Mouse (Mus musculus) left cerebral cortex, postnatal 4 days (tissue): ENCODE data around the gene Spi1. TPM values are rescaled to one million over a fixed set of nuclear protein-coding genes. Genes with fewer than 3 reads are reported as not detected.
A peak's percentile ranks its signal among the peaks of the same experiment; 100 is the strongest.

Source experiments
- DNase-seq: peaks from one replicate; pipeline ENCODE4 v3.0.0-alpha.2; 2022
- intact Hi-C: fragments of 180-260 bp; cut with DNase I; formaldehyde crosslinking; loops from one replicate; pipeline ENCODE4 v1.15.1; 2025
- total RNA-seq, 2 experiments: library from RNA; stranded (reverse); gene quantifications; 2 replicates each; pipeline ENCODE4 v1.2.3; 2021

The Spi1 gene
- total RNA-seq, 2 experiments from 2014 or later: 3.0 to 3.2 TPM

DNA sequence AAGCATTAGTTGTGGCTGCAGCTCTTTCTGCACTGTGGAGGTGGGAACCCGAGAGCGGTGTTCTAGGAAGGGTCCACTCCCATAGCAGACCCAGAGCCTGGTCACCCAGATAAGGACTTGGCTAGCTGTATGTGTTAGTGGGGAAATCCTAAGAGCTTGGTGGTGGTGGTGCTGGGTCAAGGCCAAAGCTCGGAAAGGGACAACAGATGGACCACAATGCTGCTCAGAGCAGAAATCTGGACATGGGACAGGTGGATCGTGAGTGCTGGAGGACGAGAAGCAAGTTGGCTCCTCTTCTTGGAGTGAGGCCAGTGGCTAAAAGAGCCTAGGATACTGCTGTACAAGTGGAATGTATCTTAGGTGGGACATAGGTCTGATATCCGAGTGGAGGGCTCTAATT, 37.4 kb downstream of the Spi1 start:
- DNase-seq: peak; percentile 73
- intact Hi-C loops: no loop called here

- intact Hi-C loops: no loop called here
- DNase-seq: no peak
Observed at GRCm38 (mm10) chr2:91120261-91120671, 38.1 kb downstream of the Spi1 start.

DNA sequence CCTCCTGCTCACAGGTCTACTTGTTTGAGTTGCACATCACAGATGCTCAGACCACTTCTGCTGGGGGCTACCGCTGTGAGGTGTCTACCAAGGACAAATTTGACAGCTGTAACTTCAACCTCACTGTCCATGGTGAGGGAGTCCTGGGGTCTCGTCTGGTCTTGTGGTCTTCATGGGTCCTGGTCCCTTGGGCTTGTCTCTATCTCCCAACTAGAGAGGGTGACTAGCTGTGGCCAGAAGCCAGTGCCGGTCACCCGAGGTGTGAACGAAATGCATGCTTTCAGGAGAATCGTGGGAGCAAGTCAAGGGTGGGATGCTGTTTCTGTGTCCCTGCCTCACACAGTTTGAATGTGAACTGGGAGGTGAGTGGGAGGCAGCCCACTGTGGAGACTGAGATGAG, 38.8 kb downstream of the Spi1 start:
- DNase-seq: no peak

GRCm38 (mm10) chr2:91121497-91121896, 39.3 kb downstream of the Spi1 start:
- intact Hi-C loops: no loop called here
- DNase-seq: no peak

More for the DNA sequence above, 38.8 kb downstream of the Spi1 start:
- intact Hi-C loops: no loop called here

GRCm38 (mm10) chr2:91123521-91123920, 41.3 kb downstream of the Spi1 start:
- DNase-seq: no peak
- intact Hi-C loops: no loop called here

DNA sequence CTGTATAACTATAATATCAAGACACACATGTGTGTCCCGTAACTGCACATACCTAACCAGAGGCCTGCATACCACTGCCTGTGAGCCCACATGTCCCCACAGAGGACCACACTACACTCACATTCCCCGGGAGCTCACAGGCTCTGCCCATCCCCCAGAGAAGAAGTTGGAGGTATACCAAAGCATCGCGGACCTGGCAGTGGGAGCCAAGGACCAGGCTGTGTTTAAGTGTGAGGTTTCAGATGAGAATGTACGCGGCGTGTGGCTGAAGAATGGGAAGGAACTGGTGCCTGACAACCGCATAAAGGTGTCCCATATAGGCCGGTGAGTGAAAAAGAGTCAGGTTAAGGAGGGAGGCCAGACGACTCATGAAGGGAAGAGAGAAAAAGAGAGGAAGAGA, 42.9 kb downstream of the Spi1 start:
- intact Hi-C loops: no loop called here
- no peak for DNase-seq

DNA sequence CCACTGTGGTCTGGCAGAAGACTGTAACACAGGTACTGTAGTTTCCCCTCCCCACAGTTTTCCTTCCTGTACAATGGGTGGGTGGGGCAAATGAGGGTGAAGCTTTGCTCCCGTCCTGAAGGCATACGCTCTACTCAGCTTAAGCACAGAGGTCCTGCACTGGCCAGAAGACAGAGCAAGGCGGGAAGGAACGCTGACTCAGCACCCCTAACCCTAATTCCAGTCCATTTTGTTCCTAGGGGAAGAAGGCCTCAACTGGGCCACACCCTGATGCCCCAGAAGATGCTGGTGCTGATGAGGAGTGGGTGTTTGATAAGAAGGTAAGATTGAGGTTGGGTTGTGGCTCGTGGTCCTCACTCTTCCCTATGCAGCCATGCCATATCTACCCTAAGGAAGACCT, 46.6 kb downstream of the Spi1 start:
- intact Hi-C loops: no loop called here
- no peak for DNase-seq

DNA sequence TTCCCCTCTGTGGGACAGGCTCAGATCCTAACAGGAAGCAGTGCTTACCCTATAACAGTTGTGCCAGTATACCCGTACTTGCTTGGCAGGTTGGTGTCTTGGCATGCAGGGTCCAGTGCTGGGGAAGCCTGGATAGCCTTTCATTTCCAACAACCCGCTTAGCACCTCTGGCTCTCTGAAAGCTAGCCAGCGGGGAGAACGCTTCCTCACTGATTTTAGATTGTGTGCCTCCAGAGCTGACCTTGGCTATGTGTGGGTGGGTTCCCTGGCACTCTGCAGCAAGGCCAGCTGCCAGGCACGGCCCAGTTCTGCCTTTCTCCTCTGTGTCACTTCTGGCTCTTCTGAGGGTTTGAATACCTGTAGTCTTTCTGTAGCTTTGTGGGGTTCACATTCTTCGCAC, 47.9 kb downstream of the Spi1 start:
- no peak for DNase-seq
- intact Hi-C loops: no loop called here

DNA sequence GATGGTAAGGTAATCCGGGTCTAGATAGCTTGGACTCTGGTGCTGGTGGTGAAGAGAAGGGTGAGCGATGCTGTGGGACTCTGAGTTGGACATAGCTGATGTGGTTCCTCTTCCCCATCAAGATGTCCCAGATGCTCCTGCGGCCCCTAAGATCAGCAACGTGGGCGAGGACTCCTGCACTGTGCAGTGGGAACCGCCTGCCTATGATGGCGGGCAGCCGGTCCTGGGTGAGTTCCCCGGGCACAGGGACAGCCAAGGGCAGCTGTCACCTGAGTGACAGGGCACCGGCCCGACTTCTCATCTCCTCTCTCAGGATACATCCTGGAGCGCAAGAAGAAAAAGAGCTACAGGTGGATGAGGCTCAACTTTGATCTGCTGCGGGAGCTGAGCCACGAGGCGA, 49.1 kb downstream of the Spi1 start:
- intact Hi-C loops: no loop called here
- DNase-seq: no peak

DNA sequence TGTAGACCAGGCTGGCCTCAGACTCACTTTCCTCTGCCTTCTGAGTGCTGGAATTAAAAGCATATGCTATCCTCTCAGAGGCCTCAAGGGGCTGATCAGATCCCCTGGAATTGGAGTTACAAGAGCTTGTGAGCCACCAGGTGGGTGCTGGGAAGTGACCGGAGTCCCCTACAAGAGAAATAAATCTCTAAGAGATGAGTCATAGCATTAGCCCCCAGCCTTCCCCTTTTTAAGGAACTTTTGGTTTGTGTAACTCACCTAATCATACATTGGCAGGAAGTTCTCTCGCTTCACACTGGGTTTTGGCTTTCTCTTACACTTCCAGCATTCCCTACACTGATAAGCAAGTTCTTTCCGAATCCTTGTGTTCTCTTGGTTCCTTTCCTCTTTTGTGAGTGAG, 49.8 kb downstream of the Spi1 start:
- no peak for DNase-seq

GRCm38 (mm10) chr2:91136513-91137412, 54.6 kb downstream of the Spi1 start:
- intact Hi-C loops: no loop called here
- no peak for DNase-seq

More for the DNA sequence above, 49.8 kb downstream of the Spi1 start:
- intact Hi-C loops: no loop called here

- intact Hi-C loops: no loop called here
- no peak for DNase-seq
Observed at GRCm38 (mm10) chr2:91137481-91137880, 55.3 kb downstream of the Spi1 start.

GRCm38 (mm10) chr2:91139311-91139710, 57.1 kb downstream of the Spi1 start:
- intact Hi-C loops: no loop called here
- no peak for DNase-seq

- DNase-seq: no peak
- intact Hi-C loops: no loop called here
Observed at GRCm38 (mm10) chr2:91139764-91140163, 57.6 kb downstream of the Spi1 start.

DNA sequence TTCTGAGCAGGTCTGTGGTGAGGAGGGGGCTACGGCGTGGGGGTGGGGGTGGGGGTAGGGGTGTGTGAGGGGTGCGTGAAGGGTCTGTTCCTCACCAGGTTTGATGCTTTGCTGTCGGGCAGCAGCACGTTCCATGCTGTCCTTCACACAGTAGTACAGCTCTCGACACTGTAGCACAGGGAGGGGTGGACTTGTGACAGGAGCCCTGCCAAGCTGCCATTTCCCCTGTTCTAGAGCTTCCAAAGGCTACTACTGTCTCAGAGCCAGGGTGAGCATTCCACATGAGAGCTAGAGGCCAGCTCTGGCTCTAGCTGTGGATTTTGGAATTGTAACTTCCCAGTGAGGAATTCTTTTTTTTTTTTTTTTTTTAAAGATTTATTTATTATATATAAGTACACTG, 60.7 kb downstream of the Spi1 start:
- DNase-seq: no peak
- intact Hi-C loops: no loop called here

- no peak for DNase-seq
- intact Hi-C loops: no loop called here
Observed at GRCm38 (mm10) chr2:91143401-91143800, 61.2 kb downstream of the Spi1 start.

DNA sequence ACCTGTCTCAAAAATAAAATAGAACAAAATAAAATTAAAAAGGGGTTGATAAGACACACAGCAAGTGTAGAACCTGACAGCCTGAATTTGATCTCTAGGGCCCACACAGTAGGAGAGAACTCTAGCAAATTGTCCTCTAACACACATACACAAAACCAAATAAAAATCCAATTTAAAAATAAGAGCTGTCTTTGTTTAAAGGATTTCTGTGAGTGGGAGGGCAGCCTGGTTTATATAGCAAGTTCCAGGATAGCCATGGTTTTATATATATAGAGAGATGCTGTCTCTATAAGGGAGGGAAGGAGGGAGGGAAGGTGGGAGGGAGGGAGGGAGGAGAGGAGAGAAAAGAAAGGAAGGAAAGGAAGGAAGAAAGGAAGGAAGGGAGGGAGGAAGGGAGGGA, 65.9 kb downstream of the Spi1 start:
- intact Hi-C loops: no loop called here
- no peak for DNase-seq

- no peak for DNase-seq
- intact Hi-C loops: loop anchor here (10.0 kb wide), 1 partner anchor 447 kb away; no protein-coding TSS in a partner anchor
Observed at GRCm38 (mm10) chr2:91151331-91151730, 69.1 kb downstream of the Spi1 start.

DNA sequence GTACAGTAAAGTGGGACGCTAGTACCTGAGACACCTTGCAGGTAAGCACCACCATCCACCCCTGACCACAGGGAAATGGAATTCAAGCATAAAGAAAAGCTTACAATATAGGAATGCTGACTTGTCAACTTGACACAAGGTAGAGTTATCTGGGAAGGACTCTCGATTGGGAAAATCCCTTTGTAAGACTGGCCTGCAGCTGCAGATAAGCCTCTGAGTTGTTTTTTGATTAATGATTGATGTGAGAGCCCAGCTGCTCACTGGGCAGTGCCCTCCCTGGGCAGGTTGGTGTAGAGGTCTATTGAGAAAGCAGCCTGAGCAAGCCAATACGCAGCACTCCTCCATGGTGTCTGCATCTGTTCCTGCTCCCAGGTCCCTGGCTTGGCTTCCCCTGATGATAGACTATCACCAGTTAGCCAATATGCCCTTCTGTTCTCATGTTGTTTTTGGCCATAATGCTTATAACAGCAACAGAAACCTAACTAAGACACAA, 70.7 kb downstream of the Spi1 start:
- DNase-seq: no peak
- intact Hi-C loops: loop anchor here (10.0 kb wide), 1 partner anchor 448 kb away; no protein-coding TSS in a partner anchor

- no peak for DNase-seq
- intact Hi-C loops: loop anchor here (10.0 kb wide), 1 partner anchor 449 kb away; no protein-coding TSS in a partner anchor
Observed at GRCm38 (mm10) chr2:91154091-91154490, 71.9 kb downstream of the Spi1 start.

DNA sequence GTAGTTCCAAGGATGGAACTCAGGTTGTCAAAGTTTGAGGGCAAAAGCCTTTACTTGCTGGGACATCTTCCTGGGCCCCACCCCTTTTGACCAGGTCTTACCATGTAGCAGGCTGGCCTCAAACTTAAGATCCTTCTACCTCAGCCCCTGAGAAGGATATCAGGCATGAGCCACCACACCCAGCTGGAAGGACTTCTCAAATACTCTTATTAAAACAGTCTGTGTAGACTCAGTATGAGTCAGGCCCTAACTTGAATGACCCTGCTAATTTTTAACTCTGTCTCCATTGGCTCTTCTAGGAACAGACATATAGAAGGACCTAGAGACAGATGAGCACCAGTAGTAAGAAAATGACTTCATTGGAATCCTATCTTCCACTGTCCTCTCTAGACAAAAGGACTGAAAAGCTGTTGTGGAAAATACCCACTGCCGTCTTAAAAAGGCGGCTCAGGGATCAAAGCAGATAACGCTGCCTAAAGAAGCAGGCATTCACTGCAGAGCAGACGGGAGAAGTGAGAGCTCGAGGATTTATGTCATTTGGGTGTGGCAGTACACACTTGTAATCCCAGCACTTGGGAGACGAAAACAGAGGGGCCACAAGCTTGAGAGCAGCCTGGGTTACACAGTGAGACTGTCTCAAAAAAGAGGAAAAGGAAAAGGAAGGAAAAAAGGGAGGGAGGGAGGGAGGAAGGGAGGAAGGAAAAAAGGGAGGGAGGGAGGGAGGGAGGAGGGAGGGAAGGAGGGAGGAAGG, 75.0 kb downstream of the Spi1 start:
- no peak for DNase-seq
- intact Hi-C loops: loop anchor here (10.0 kb wide), 1 partner anchor 452 kb away; no protein-coding TSS in a partner anchor
